Mouse (Mus musculus) forebrain, embryonic 13.5 days (tissue): ENCODE measurements around the gene Setd1a. TPM values are rescaled to one million over a fixed set of nuclear protein-coding genes. Genes with fewer than 3 reads are reported as not detected.

Source experiments
- ATAC-seq: fragments of 200-750 bp; cut with Nextera tagmentation; 2 replicates; pipeline ENCODE4 v1.8.0; 2017
- H3K27ac ChIP-seq: fragments of 300-500 bp; sonication (generic); 2 replicates; pipeline ENCODE4 v1.5.1; 2015; ENCODE audit warnings: inconsistent platforms, mild to moderate bottlenecking, moderate library complexity
- H3K27me3 ChIP-seq: fragments of 300-500 bp; sonication (generic); 2 replicates; pipeline ENCODE4 v1.6.1; 2015; ENCODE audit warnings: mild to moderate bottlenecking, inconsistent platforms
- H3K36me3 ChIP-seq: fragments of 300-500 bp; sonication (generic); 2 replicates; pipeline ENCODE4 v1.6.1; 2015; ENCODE audit warnings: mild to moderate bottlenecking, inconsistent platforms; ENCODE audit not compliant: poor library complexity, severe bottlenecking
- H3K4me1 ChIP-seq: fragments of 300-500 bp; sonication (generic); 2 replicates; pipeline ENCODE4 v1.6.1; 2015; ENCODE audit warnings: inconsistent platforms
- H3K4me2 ChIP-seq: fragments of 300-500 bp; sonication (generic); 2 replicates; pipeline ENCODE4 v1.6.1; 2015; ENCODE audit warnings: inconsistent platforms, mild to moderate bottlenecking, moderate library complexity
- H3K4me3 ChIP-seq: fragments of 300-500 bp; sonication (generic); 2 replicates; pipeline ENCODE4 v1.5.1; 2015; ENCODE audit warnings: mild to moderate bottlenecking, inconsistent platforms
- H3K9ac ChIP-seq: fragments of 300-500 bp; sonication (generic); 2 replicates; pipeline ENCODE4 v1.6.1; 2015; ENCODE audit warnings: mild to moderate bottlenecking, inconsistent platforms
- H3K9me3 ChIP-seq: fragments of 300-500 bp; sonication (generic); replicated peaks from 2 replicates; pipeline ENCODE4 v1.6.1; 2016; ENCODE audit warnings: inconsistent platforms
- WGBS: fragments of 180-500 bp; shearing (Covaris S2); methylation state at CpG from one replicate; pipeline ENCODE4 v1.1.7; 2015; 5-methylcytosine and 5-hydroxymethylcytosine counted together
- polyA plus RNA-seq: library from polyadenylated mRNA; unstranded; fragments of >200 nt; fragmentation: Nextera tagmentation; extraction: Ambion mirVana; gene quantifications from 2 replicates; pipeline ENCODE4 v1.2.1, GENCODE M21; 2015

Setd1a gene
- polyA plus RNA-seq, 1 experiment from 2014 or later: 20.0 TPM

DNA sequence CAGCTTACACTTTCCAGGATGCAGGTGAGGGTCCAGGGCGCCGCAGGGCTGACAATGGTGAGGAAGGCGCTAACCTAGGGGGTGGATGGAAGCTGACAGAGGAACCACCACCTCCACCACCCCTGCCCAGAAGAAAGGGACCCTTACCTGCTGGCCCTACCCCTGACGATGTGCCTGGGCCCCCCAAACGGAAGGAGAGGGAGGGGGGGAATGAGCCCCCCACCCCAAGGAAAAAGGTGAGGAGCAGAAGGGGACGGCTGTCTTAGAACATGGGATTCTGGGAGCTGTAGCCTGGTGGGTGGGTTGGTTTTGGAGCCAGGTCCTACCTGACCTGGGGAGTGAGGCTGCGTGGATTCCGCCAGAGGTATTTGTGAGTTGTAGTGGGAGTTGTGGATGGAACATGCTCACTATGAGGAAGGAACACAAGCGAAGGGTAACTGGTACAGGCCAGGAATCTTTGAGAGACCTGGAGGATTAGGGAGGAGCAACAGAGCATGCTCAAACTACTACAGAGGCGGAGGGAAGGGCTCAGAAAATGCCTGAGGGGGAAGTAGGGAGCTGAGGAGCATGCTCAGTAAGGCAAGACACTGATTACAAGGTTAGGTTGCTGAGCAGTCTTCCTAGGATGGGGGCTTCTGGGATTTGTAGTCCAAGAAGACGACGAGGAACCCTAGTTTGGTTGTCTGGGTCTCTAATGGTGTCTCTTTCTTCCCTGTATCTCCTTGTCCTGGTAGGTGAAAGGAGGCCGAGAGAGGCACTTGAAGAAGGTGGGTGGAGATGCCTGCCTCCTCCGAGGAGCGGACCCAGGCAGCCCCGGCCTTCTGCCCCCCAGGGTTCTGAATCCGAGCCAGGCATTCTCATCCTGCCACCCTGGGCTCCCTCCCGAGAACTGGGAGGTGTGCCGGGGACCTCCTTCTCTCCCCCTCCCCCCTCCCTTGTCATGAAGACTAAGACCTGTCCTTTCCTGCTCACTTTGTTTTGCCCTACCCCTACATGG lies 26.0 kb upstream of the Setd1a start:
- WGBS: 87% methylated on average over 18 of the region's 19 CpGs
- Histone ChIP-seq H3K4me2 (no peak overlapping the region), H3K27ac (no peak overlapping the region), H3K4me3 (0 out of 2 replicates have a peak overlapping the region, but pooled peaks have one; percentile 0), H3K27me3 (no peaks in the 10 kb centered on the region), H3K36me3 (peaks cover 74% of the 10 kb centered on the region), H3K9ac (no peak overlapping the region), H3K9me3 (no peaks in the 10 kb centered on the region), H3K4me1 (peaks cover 21% of the 10 kb centered on the region)
- no peak for ATAC-seq

DNA sequence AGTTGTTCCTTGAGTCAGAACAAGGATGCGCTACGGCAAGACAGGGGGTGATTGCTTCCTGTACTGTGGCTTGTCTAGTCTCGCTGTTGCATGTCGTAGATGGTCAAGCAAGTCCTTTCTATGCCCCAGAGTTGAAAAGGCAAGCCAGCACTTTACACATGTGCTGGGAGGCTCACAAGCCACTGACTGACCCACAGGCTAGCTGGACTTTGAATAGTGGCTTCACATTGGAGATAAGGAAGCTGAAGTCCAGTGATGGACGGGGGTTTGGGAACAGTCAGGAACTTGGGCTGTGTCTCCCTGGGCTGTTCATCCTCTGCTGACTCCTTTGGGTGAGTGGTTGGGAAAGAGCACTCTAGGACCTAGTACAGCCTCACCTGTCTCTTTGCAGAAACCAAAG lies 24.9 kb upstream of the Setd1a start:
- Histone ChIP-seq H3K27me3 (no peaks in the 10 kb centered on the region), H3K36me3 (peaks cover 86% of the 10 kb centered on the region), H3K9me3 (no peaks in the 10 kb centered on the region), H3K27ac (no peak overlapping the region), H3K4me1 (peaks cover 21% of the 10 kb centered on the region), H3K9ac (no peak overlapping the region), H3K4me3 (no peak overlapping the region), H3K4me2 (no peak overlapping the region)
- ATAC-seq: no peak
- WGBS: 96% methylated on average over 5 of the region's 5 CpGs

GRCm38 (mm10) chr7:127752069-127752468 lies 24.4 kb upstream of the Setd1a start:
- H3K4me1 ChIP-seq: peaks cover 20% of the 10 kb centered on the region
- H3K4me2 ChIP-seq: no peak overlapping the region
- H3K36me3 ChIP-seq: peaks cover 90% of the 10 kb centered on the region
- H3K27ac ChIP-seq: no peak overlapping the region
- H3K4me3 ChIP-seq: no peak overlapping the region
- H3K9me3 ChIP-seq: no peaks in the 10 kb centered on the region
- no peaks in the 10 kb centered on the region for H3K27me3 ChIP-seq
- ATAC-seq: no peak
- 0 out of 2 replicates have a peak overlapping the region, but pooled peaks have one; percentile 4 for H3K9ac ChIP-seq
- 93% methylated on average over 27 of the region's 27 CpGs for WGBS

DNA sequence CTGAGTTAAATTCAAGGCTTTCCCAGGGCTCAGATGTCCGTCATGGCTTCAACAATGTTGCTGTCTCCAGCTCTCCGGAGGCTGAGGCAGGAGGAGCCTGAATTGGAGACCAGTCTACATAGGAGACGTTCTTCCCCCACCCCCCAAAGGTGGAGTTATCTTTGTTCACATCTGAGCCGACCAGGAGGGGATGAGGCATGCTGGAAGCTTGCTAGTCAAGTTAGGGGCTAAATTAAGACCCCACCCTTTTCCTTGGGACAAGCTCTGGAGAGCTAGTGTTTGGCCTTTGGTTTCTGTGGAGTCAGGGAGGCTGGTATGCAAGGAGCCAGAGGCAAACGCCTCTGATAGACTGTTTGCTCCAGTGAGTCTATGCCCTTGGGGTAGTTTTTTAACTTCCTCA lies 23.3 kb upstream of the Setd1a start:
- H3K9ac ChIP-seq: no peak overlapping the region
- H3K4me2 ChIP-seq: no peak overlapping the region
- no peak for ATAC-seq
- H3K27ac ChIP-seq: no peak overlapping the region
- 78% methylated on average over 5 of the region's 5 CpGs for WGBS
- H3K9me3 ChIP-seq: no peaks in the 10 kb centered on the region
- H3K4me3 ChIP-seq: no peak overlapping the region
- H3K36me3 ChIP-seq: peaks cover 100% of the 10 kb centered on the region
- peaks cover 9% of the 10 kb centered on the region; the same call in 1 of the 2 replicates for H3K4me1 ChIP-seq
- no peaks in the 10 kb centered on the region for H3K27me3 ChIP-seq

- H3K36me3 ChIP-seq: peaks cover 100% of the 10 kb centered on the region
- no peak overlapping the region for H3K4me3 ChIP-seq
- peaks cover 9% of the 10 kb centered on the region; the same call in 1 of the 2 replicates for H3K4me1 ChIP-seq
- H3K27me3 ChIP-seq: no peaks in the 10 kb centered on the region
- H3K9me3 ChIP-seq: no peaks in the 10 kb centered on the region
- no peak for ATAC-seq
- H3K4me2 ChIP-seq: no peak overlapping the region
- no peak overlapping the region for H3K9ac ChIP-seq
- no peak overlapping the region for H3K27ac ChIP-seq
- WGBS: 90% methylated on average over 7 of the region's 7 CpGs
Measured at GRCm38 (mm10) chr7:127753741-127754140, 22.7 kb upstream of the Setd1a start.

GRCm38 (mm10) chr7:127759716-127760115 lies 16.8 kb upstream of the Setd1a start:
- no peak for ATAC-seq
- Histone ChIP-seq H3K36me3 (peaks cover 96% of the 10 kb centered on the region), H3K9ac (no peak overlapping the region), H3K4me1 (no peaks in the 10 kb centered on the region), H3K4me2 (no peak overlapping the region), H3K9me3 (no peaks in the 10 kb centered on the region), H3K4me3 (no peak overlapping the region), H3K27ac (no peak overlapping the region), H3K27me3 (no peaks in the 10 kb centered on the region)
- 92% methylated on average over 6 of the region's 6 CpGs for WGBS

- H3K4me3 ChIP-seq: no peak overlapping the region
- 94% methylated on average over 3 of the region's 3 CpGs for WGBS
- no peaks in the 10 kb centered on the region for H3K9me3 ChIP-seq
- no peaks in the 10 kb centered on the region for H3K27me3 ChIP-seq
- H3K9ac ChIP-seq: no peak overlapping the region
- peaks cover 96% of the 10 kb centered on the region for H3K36me3 ChIP-seq
- ATAC-seq: no peak
- H3K4me2 ChIP-seq: no peak overlapping the region
- H3K4me1 ChIP-seq: no peaks in the 10 kb centered on the region
- no peak overlapping the region for H3K27ac ChIP-seq
Measured at GRCm38 (mm10) chr7:127760478-127760877, 16.0 kb upstream of the Setd1a start.

- no peak overlapping the region for H3K4me2 ChIP-seq
- H3K27ac ChIP-seq: no peak overlapping the region
- no peaks in the 10 kb centered on the region for H3K9me3 ChIP-seq
- H3K4me1 ChIP-seq: no peaks in the 10 kb centered on the region
- H3K36me3 ChIP-seq: peaks cover 96% of the 10 kb centered on the region
- no peak for ATAC-seq
- H3K9ac ChIP-seq: no peak overlapping the region
- H3K4me3 ChIP-seq: no peak overlapping the region
- no peaks in the 10 kb centered on the region for H3K27me3 ChIP-seq
- WGBS: 45% methylated on average over 7 of the region's 7 CpGs
Measured at GRCm38 (mm10) chr7:127761026-127761425, 15.4 kb upstream of the Setd1a start.

DNA sequence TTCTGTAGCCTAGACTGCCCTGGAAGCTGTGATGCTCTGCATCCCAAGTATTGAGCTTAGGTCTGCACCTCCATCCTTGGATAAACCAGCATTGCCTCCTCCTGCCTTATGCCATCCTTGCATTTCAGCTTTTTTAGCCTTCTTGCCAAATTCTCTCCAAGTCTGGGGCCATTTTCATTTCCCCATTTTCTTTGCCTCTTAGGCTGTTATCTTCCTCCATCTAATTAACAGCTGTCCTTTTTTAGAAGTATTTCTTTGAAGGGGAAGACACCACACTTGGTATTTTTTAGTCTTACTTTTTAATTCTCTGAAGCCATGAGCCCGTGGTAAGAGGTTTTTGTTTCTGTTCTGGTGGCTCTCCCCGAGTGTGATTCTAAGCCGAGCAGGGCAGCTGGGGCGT lies 12.8 kb upstream of the Setd1a start:
- Histone ChIP-seq H3K4me1 (peaks cover 9% of the 10 kb centered on the region), H3K27ac (no peak overlapping the region), H3K36me3 (peaks cover 96% of the 10 kb centered on the region), H3K4me2 (no peak overlapping the region), H3K27me3 (no peaks in the 10 kb centered on the region), H3K4me3 (no peak overlapping the region), H3K9ac (no peak overlapping the region), H3K9me3 (no peaks in the 10 kb centered on the region)
- WGBS: 96% methylated on average over 4 of the region's 4 CpGs
- ATAC-seq: no peak

GRCm38 (mm10) chr7:127765756-127766155 lies 10.7 kb upstream of the Setd1a start:
- H3K27ac ChIP-seq: no peak overlapping the region
- no peak overlapping the region for H3K9ac ChIP-seq
- WGBS: 93% methylated on average over 2 of the region's 2 CpGs
- peaks cover 76% of the 10 kb centered on the region for H3K36me3 ChIP-seq
- H3K27me3 ChIP-seq: no peaks in the 10 kb centered on the region
- no peak for ATAC-seq
- no peak overlapping the region for H3K4me2 ChIP-seq
- peaks cover 29% of the 10 kb centered on the region for H3K4me1 ChIP-seq
- no peaks in the 10 kb centered on the region for H3K9me3 ChIP-seq
- no peak overlapping the region for H3K4me3 ChIP-seq

GRCm38 (mm10) chr7:127766851-127767609 lies 9.4 kb upstream of the Setd1a start:
- peaks cover 63% of the 10 kb centered on the region for H3K36me3 ChIP-seq

More at GRCm38 (mm10) chr7:127766851-127767609, 9.4 kb upstream of the Setd1a start:
- H3K4me3 ChIP-seq: no peak overlapping the region
- no peak overlapping the region for H3K9ac ChIP-seq
- H3K9me3 ChIP-seq: no peaks in the 10 kb centered on the region
- peaks cover 35% of the 10 kb centered on the region for H3K4me1 ChIP-seq
- H3K27me3 ChIP-seq: no peaks in the 10 kb centered on the region
- H3K27ac ChIP-seq: no peak overlapping the region
- WGBS: 81% methylated on average over 17 of the region's 17 CpGs
- H3K4me2 ChIP-seq: no peak overlapping the region
- no peak for ATAC-seq
